Mouse (Mus musculus) fat pad, adult 2 months (tissue): Measurements from ENCODE around the gene Wbp2nl.

ENCODE experiments used
- DNase-seq: peaks from one replicate; pipeline ENCODE4 v3.0.0-alpha.2; 2011; ENCODE audit warnings: low read depth, low spot score; ENCODE audit errors: extremely low read depth

Gene Wbp2nl

DNA sequence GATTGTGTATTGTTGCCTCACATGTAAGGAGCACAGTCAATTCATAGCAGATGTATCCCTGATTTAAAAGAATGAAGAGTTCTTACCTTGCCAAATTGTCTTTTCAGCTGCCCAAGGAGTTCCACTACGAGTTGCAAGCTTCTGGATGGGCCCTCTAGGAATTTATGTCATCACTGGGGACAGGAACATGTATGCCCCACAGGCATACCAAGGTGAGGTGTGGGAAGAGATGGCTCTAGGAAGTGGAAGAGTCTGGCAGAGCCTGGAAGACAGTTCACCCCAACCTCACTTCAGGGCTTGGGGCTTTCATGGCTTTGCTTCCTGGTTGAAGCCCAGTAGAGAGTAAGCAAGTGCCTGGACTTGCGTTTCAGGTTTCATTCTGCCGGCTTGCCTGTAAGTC, 9.7 kb downstream of the Wbp2nl start:
- peak; percentile 77 for DNase-seq

- peak; percentile 91 for DNase-seq
These were observed 19.1 kb downstream of the Wbp2nl start for GRCm38 (mm10) chr15:82317839-82318238.

DNA sequence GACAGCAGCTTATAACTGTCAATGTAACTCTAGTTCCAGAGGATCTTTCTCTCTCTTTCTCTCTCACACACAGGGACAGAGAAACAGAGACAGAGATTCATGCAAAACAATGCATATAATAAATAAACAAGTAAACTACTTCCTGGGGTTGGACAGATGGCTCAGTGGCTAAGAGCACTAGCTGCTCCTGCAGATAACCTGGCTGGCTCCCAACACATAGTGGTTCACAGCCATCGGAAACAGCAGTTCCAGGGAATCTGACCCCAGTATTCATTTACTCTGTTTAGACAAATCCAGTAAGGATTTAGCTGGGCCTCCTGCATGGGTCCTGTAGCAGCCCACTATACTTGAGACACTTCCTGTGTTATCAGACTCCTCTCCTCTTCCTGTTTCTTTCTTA, 20.9 kb downstream of the Wbp2nl start:
- DNase-seq: no peak

- DNase-seq: no peak
These were observed 23.4 kb downstream of the Wbp2nl start for GRCm38 (mm10) chr15:82322195-82322594.

DNA sequence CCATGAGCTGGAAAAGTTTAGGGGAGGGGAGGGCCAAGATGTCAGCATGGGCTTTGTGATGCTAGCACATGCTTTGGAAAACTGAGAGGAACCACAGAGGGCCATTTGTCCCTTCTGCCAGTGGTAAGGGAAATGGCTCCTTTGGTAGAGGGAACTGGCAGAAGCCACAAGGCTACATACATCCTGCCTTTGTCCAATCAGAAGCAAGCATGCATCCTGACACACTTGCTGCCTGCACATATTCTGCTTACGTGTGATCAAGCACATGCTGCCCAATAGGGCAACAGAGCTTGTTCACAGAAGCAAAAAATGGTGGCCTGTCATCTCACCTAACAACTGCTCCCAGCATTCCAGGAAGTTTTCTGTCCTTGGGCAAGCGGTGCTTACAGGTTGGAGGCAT, 26.6 kb downstream of the Wbp2nl start:
- no peak for DNase-seq

DNA sequence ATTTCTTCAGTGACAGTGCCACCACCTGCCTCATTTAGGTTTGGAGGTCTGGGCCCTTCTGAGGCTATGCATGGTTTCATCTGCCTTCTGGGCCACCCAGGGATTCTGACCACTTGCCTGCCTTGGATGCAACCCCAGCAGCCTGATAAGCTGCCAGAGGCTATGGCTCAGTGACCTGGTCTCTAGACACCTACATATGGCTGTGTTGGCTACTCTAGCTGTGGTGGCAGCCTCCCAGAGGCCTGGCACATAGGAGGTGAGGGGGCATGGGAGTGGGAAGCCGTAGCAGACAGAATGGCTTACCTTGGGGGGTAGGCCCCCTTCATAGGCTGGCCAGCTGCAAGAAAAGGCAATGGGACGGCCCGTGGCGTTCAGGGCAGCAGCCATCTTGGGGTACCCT, 36.4 kb downstream of the Wbp2nl start:
- DNase-seq: no peak

- DNase-seq: no peak
These were observed 37.9 kb downstream of the Wbp2nl start for GRCm38 (mm10) chr15:82336629-82337028.

GRCm38 (mm10) chr15:82337875-82338274, 39.1 kb downstream of the Wbp2nl start:
- no peak for DNase-seq

DNA sequence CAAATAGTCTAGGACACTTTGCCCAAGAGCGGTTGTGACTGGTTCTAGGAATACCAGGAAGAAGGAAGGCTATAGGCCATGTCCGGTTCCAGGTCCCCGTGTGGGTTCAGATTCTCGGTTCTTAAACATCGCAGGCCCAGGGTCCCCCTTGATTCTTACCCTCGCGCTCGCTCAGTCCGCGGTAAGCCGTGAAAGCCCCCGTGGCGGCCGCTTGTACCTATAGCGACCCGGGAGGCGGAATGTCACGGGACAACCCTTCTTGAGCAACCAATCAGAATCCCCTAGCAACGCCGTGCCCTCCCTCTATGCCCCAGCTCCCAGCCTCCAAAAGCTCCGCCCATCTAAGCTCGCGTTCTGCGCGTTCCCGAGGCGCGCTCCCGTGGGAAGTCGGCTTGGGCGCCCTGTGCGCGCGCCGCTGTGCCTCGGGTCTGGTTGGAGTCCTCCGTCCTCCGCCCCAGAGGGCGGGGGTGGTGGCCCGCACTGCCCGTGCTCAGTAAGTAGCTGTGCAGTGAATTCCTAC, 39.9 kb downstream of the Wbp2nl start, which contains the start of the genes Naga, Pheta2 and Smdt1:
Naga (minus strand) TSS at position 333 of the 520 bp plus-strand sequence.
Pheta2 (plus strand) TSS at position 350 of the 520 bp plus-strand sequence.
Smdt1 (plus strand) TSS at position 367 of the 520 bp plus-strand sequence.
- peak; percentile 63 for DNase-seq

DNA sequence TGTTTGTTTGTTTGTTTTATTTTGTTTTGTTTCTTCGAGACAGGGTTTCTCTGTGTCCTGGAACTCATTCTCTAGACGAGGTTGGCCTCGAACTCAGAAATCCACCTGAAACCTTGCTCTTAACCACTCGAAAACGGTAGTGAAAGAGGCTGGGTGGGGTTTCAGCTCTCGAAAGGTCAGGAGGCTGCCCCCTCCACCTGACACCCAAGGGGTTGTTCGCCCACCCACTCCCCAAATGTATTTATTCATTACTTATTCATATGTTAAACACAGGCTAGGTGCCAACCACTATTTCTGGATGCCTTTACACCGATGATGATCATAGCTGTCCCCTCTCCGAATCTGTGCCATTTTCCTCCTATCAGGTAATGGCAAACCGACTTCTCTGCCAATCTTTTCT, 40.4 kb downstream of the Wbp2nl start:
- no peak for DNase-seq

GRCm38 (mm10) chr15:82339634-82340254, 41.0 kb downstream of the Wbp2nl start:
- DNase-seq: no peak

GRCm38 (mm10) chr15:82340414-82341035, 41.8 kb downstream of the Wbp2nl start:
- DNase-seq: no peak

GRCm38 (mm10) chr15:82341036-82341501, 42.3 kb downstream of the Wbp2nl start:
- no peak for DNase-seq

GRCm38 (mm10) chr15:82341675-82342542, 43.2 kb downstream of the Wbp2nl start:
- DNase-seq: no peak

DNA sequence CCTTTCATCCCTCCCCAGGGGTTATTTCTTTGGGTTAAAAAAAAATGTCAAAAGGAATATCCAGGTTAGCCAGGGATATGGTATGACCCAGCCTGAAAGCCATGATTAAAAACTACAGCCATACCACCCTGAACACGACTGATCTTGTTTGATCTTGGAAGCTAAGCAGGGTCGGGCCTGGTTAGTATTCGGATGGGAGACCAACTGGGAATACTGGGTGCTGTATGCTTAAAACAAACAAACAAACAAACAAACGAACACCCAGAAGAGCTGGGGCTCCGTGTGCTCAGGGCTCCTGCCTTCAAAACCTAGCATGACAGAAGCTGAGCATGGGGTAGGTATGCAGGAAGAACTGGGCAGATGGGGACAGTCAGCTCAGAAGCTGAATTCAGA, 43.8 kb downstream of the Wbp2nl start:
- DNase-seq: no peak

GRCm38 (mm10) chr15:82343368-82344287, 44.9 kb downstream of the Wbp2nl start:
- no peak for DNase-seq

DNA sequence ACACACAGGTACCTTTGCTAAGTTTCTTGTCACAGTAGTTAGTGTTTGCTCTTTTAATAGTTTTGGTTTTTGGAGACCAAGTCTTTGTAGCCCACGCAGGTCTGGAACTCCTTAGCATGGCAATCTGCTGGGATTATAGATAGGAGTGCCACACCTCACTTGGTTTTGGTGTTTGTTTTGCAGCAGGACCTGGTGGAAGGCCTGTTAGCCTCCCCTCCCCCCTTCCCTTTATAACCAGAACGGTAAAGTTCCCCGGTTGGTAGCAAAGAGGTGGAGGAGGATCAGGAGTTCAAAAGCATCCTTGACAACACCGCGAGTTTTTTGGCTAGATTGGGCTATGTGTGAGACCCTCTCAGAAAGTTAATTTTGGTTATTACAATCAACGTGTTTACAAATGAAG, 46.2 kb downstream of the Wbp2nl start:
- DNase-seq: no peak

- DNase-seq: peak; percentile 87
These were observed 47.2 kb downstream of the Wbp2nl start for GRCm38 (mm10) chr15:82345820-82346470.

DNA sequence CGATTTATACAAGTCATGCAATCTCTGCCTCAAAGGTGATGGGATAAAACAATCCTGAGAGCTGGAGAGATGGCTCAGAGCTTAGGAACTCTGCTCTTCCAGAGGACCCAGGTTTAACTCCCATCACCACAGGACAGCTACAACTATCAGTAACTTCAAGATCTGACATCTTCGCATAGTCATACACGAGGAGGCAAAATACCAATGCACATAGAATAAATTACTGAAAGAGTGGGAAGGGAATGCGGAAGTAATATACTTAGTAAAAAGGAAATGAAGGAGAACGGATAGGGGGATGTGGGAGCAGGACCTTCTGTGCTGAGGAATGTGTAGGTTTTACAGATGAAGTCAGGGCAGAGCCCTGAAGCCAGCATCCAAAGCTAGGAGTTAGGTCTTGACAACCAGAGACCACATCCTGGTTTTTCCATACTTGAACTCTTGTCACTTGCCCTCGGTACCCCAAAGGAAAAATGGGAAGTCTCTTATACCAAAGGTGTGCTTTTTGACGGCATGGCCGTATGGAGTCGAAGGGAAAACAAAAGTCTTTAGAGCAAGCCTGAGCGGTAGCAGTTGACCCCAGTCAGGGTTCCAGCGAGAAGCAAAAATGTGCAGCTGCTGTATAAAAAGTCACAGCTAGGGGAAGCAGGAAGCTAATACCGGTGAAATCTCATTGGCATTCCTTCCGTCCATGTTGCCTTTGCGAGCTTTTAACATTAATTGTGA, 48.0 kb downstream of the Wbp2nl start:
- DNase-seq: no peak
